In genomic region chr13:95599833-95600359, GRCm38 (mm10) we compare ENCODE assay signal across 13 mouse cellular contexts.
"Had no signal": no experiment of that assay in that cellular context is flagged by ENCODE, and none has a peak within 500 bp of the region (broad histone marks: within the 10 kb centered on the region; RNA-seq: fewer than 3 reads in every experiment).

No protein-coding gene starts in this region.

- H3K27ac ChIP-seq: kidney, embryonic 15.5 days; limb, embryonic 12.5 days; limb, embryonic 15.5 days; liver, embryonic 14.5 days had no signal

- H3K4me3 ChIP-seq: kidney, embryonic 15.5 days; limb, embryonic 12.5 days; limb, embryonic 15.5 days had no signal

- H3K27me3 ChIP-seq: kidney, embryonic 15.5 days; limb, embryonic 12.5 days; limb, embryonic 15.5 days had no signal

- H3K4me1 ChIP-seq: kidney, embryonic 15.5 days had no signal

- H3K9me3 ChIP-seq: kidney, embryonic 15.5 days; limb, embryonic 12.5 days; limb, embryonic 15.5 days had no signal

- DNase-seq: kidney, adult 8-10 months; kidney, postnatal 36 days; left cerebral cortex, postnatal 4 days; liver, postnatal 0 days; lung, embryonic 14.5 days; lung, postnatal 4 days; midbrain, embryonic 14.5 days; thymus, adult 18-20 months; thymus, postnatal 4 days had no signal

- H3K9ac ChIP-seq: kidney, embryonic 15.5 days; limb, embryonic 12.5 days; limb, embryonic 15.5 days; liver, embryonic 14.5 days; liver, postnatal 0 days; lung, embryonic 14.5 days had no signal
